Mouse (Mus musculus): Measurements from ENCODE around the gene Lmntd1. TPM values are rescaled to one million over a fixed set of nuclear protein-coding genes. Genes with fewer than 3 reads are reported as not detected.

The Lmntd1 gene
- polyA plus RNA-seq, 1 experiment from 2014 or later: 0.15 TPM

- Histone ChIP-seq H3K4me3 (no peak overlapping the region), H3K36me3 (replicated peaks) (no peaks in the 10 kb centered on the region), H3K9me3 (peaks cover 8% of the 10 kb centered on the region; the same call in 1 of the 2 replicates), H3K4me1 (peaks cover 8% of the 10 kb centered on the region), H3K27me3 (replicated peaks; ENCODE audit: low read depth, poor library complexity, severe bottlenecking) (no peaks in the 10 kb centered on the region), H3K27ac (replicated peaks) (no peak overlapping the region)
- no peak for DNase-seq (ENCODE audit: low spot score)
- 87% methylated on average over 2 of the region's 2 CpGs for WGBS
Observed at GRCm38 (mm10) chr6:145544838-145545237, 69.3 kb downstream of the Lmntd1 start.

GRCm38 (mm10) chr6:145544304-145544703, 69.8 kb downstream of the Lmntd1 start:
- DNase-seq (ENCODE audit: low spot score): no peak
- Histone ChIP-seq H3K4me1 (peaks cover 12% of the 10 kb centered on the region), H3K36me3 (replicated peaks) (no peaks in the 10 kb centered on the region), H3K27me3 (replicated peaks; ENCODE audit: low read depth, poor library complexity, severe bottlenecking) (no peaks in the 10 kb centered on the region), H3K4me3 (no peak overlapping the region), H3K9me3 (peaks cover 8% of the 10 kb centered on the region; the same call in 1 of the 2 replicates), H3K27ac (replicated peaks) (no peak overlapping the region; the same call in 1 of the 2 replicates)
- WGBS: 88% methylated on average over 12 of the region's 12 CpGs

- no peaks in the 10 kb centered on the region for H3K36me3 ChIP-seq (replicated peaks)
- 35% methylated on average over 6 of the region's 6 CpGs for WGBS
- no peak overlapping the region for H3K4me3 ChIP-seq
- no peak overlapping the region for H3K27ac ChIP-seq (replicated peaks)
- H3K9me3 ChIP-seq: peaks cover 8% of the 10 kb centered on the region; the same call in 1 of the 2 replicates
- no peaks in the 10 kb centered on the region for H3K27me3 ChIP-seq (replicated peaks; ENCODE audit: low read depth, poor library complexity, severe bottlenecking)
- H3K4me1 ChIP-seq: peaks cover 13% of the 10 kb centered on the region
- peak; percentile 40 for DNase-seq (ENCODE audit: low spot score)
Observed at GRCm38 (mm10) chr6:145539568-145539859, 74.6 kb downstream of the Lmntd1 start.

GRCm38 (mm10) chr6:145538787-145539567, 75.1 kb downstream of the Lmntd1 start:
- H3K27ac ChIP-seq (replicated peaks): no peak overlapping the region; the same call in 1 of the 2 replicates
- no peak for DNase-seq (ENCODE audit: low spot score)
- 51% methylated on average over 11 of the region's 11 CpGs for WGBS

GRCm38 (mm10) chr6:145530464-145530863, 83.7 kb downstream of the Lmntd1 start:
- no peak overlapping the region for H3K27ac ChIP-seq (replicated peaks)
- DNase-seq (ENCODE audit: low spot score): no peak
- H3K9me3 ChIP-seq: no peaks in the 10 kb centered on the region
- no peaks in the 10 kb centered on the region for H3K4me1 ChIP-seq
- no peaks in the 10 kb centered on the region for H3K36me3 ChIP-seq (replicated peaks)
- 69% methylated on average over 3 of the region's 3 CpGs for WGBS
- no peaks in the 10 kb centered on the region for H3K27me3 ChIP-seq (replicated peaks; ENCODE audit: low read depth, poor library complexity, severe bottlenecking)
- H3K4me3 ChIP-seq: no peak overlapping the region

More at GRCm38 (mm10) chr6:145538787-145539567, 75.1 kb downstream of the Lmntd1 start:
- H3K4me1 ChIP-seq: peaks cover 13% of the 10 kb centered on the region
- H3K27me3 ChIP-seq (replicated peaks; ENCODE audit: low read depth, poor library complexity, severe bottlenecking): no peaks in the 10 kb centered on the region
- peaks cover 8% of the 10 kb centered on the region; the same call in 1 of the 2 replicates for H3K9me3 ChIP-seq
- H3K4me3 ChIP-seq: no peak overlapping the region
- H3K36me3 ChIP-seq (replicated peaks): no peaks in the 10 kb centered on the region

GRCm38 (mm10) chr6:145523337-145523736, 90.8 kb downstream of the Lmntd1 start:
- H3K36me3 ChIP-seq (replicated peaks): no peaks in the 10 kb centered on the region
- H3K27me3 ChIP-seq (replicated peaks; ENCODE audit: low read depth, poor library complexity, severe bottlenecking): no peaks in the 10 kb centered on the region
- DNase-seq (ENCODE audit: low spot score): no peak
- no peak overlapping the region for H3K4me3 ChIP-seq
- H3K9me3 ChIP-seq: peaks cover 6% of the 10 kb centered on the region; the same call in 1 of the 2 replicates
- 0 out of 2 replicates have a peak overlapping the region, but pooled peaks have one; percentile 10 for H3K27ac ChIP-seq (replicated peaks)
- H3K4me1 ChIP-seq: no peaks in the 10 kb centered on the region
- WGBS: 94% methylated on average over 9 of the region's 9 CpGs

GRCm38 (mm10) chr6:145522617-145523016, 91.5 kb downstream of the Lmntd1 start:
- no peaks in the 10 kb centered on the region for H3K4me1 ChIP-seq
- 86% methylated on average over 12 of the region's 12 CpGs for WGBS
- H3K27ac ChIP-seq (replicated peaks): no peak overlapping the region
- H3K9me3 ChIP-seq: peaks cover 6% of the 10 kb centered on the region; the same call in 1 of the 2 replicates
- H3K4me3 ChIP-seq: no peak overlapping the region
- no peaks in the 10 kb centered on the region for H3K27me3 ChIP-seq (replicated peaks; ENCODE audit: low read depth, poor library complexity, severe bottlenecking)
- no peak for DNase-seq (ENCODE audit: low spot score)
- H3K36me3 ChIP-seq (replicated peaks): no peaks in the 10 kb centered on the region

GRCm38 (mm10) chr6:145517002-145517401, 97.1 kb downstream of the Lmntd1 start:
- H3K4me1 ChIP-seq: peaks cover 20% of the 10 kb centered on the region
- WGBS: 49% methylated on average over 10 of the region's 10 CpGs
- H3K27ac ChIP-seq (replicated peaks): no peak overlapping the region
- H3K4me3 ChIP-seq: no peak overlapping the region
- no peaks in the 10 kb centered on the region for H3K36me3 ChIP-seq (replicated peaks)
- DNase-seq (ENCODE audit: low spot score): peak; percentile 24
- H3K9me3 ChIP-seq: peaks cover 6% of the 10 kb centered on the region; the same call in 1 of the 2 replicates
- no peaks in the 10 kb centered on the region for H3K27me3 ChIP-seq (replicated peaks; ENCODE audit: low read depth, poor library complexity, severe bottlenecking)

- Histone ChIP-seq H3K27me3 (replicated peaks; ENCODE audit: low read depth, poor library complexity, severe bottlenecking) (no peaks in the 10 kb centered on the region), H3K9me3 (peaks cover 6% of the 10 kb centered on the region; the same call in 1 of the 2 replicates), H3K27ac (replicated peaks) (peak overlapping the region; percentile 4), H3K36me3 (replicated peaks) (no peaks in the 10 kb centered on the region), H3K4me3 (no peak overlapping the region), H3K4me1 (peaks cover 30% of the 10 kb centered on the region)
- peak; percentile 65 for DNase-seq (ENCODE audit: low spot score)
- 53% methylated on average over 10 of the region's 10 CpGs for WGBS
Observed at GRCm38 (mm10) chr6:145515859-145516581, 98.1 kb downstream of the Lmntd1 start.

GRCm38 (mm10) chr6:145511265-145511664, 102.9 kb downstream of the Lmntd1 start:
- Histone ChIP-seq H3K36me3 (replicated peaks) (no peaks in the 10 kb centered on the region), H3K27ac (replicated peaks) (no peak overlapping the region), H3K9me3 (no peaks in the 10 kb centered on the region), H3K27me3 (replicated peaks; ENCODE audit: low read depth, poor library complexity, severe bottlenecking) (no peaks in the 10 kb centered on the region), H3K4me1 (peaks cover 21% of the 10 kb centered on the region), H3K4me3 (no peak overlapping the region)
- peak; percentile 44 for DNase-seq (ENCODE audit: low spot score)
- WGBS: 26% methylated on average over 8 of the region's 8 CpGs

- DNase-seq (ENCODE audit: low spot score): no peak
- WGBS: 90% methylated on average over 12 of the region's 12 CpGs
- no peaks in the 10 kb centered on the region for H3K27me3 ChIP-seq (replicated peaks; ENCODE audit: low read depth, poor library complexity, severe bottlenecking)
- peaks cover 11% of the 10 kb centered on the region for H3K4me1 ChIP-seq
- H3K36me3 ChIP-seq (replicated peaks): no peaks in the 10 kb centered on the region
- H3K9me3 ChIP-seq: no peaks in the 10 kb centered on the region
- H3K27ac ChIP-seq (replicated peaks): no peak overlapping the region
- H3K4me3 ChIP-seq: no peak overlapping the region
Observed at GRCm38 (mm10) chr6:145508828-145509227, 105.3 kb downstream of the Lmntd1 start.

GRCm38 (mm10) chr6:145501751-145502150, 112.4 kb downstream of the Lmntd1 start:
- H3K4me3 ChIP-seq: no peak overlapping the region
- DNase-seq (ENCODE audit: low spot score): no peak
- H3K27me3 ChIP-seq (replicated peaks; ENCODE audit: low read depth, poor library complexity, severe bottlenecking): no peaks in the 10 kb centered on the region
- 91% methylated on average over 7 of the region's 7 CpGs for WGBS
- H3K4me1 ChIP-seq: no peaks in the 10 kb centered on the region
- no peak overlapping the region for H3K27ac ChIP-seq (replicated peaks)
- H3K9me3 ChIP-seq: 0 out of 2 replicates have a peak, but pooled peaks cover 5% of the 10 kb centered on the region
- no peaks in the 10 kb centered on the region for H3K36me3 ChIP-seq (replicated peaks)
